Mouse (Mus musculus) neutrophil, adult 5-6 weeks (primary cell): ENCODE measurements around the gene Endov. TPM values are rescaled to one million over a fixed set of nuclear protein-coding genes. Genes with fewer than 3 reads are reported as not detected.

ENCODE experiments used
- ATAC-seq: fragments of 151-379, 151-347 bp; 2 replicates; pipeline ENCODE4 v1.8.0; 2017; ENCODE audit warnings: mild to moderate bottlenecking, moderate TSS enrichment; ENCODE audit not compliant: insufficient number of reproducible peaks, poor library complexity, low FRiP score, severe bottlenecking; ENCODE audit errors: extremely low read depth
- total RNA-seq: library from RNA; stranded (forward); fragments of 200-1000 nt; gene quantifications from 2 replicates; pipeline ENCODE4 v1.2.3, GENCODE M21; 2017

Endov gene
- total RNA-seq, 1 experiment from 2014 or later = 10.8 TPM

- ATAC-seq = no peak
Observed at GRCm38 (mm10) chr11:119543816-119544517, 52.8 kb downstream of the Endov start.

GRCm38 (mm10) chr11:119544518-119545105, 53.5 kb downstream of the Endov start:
- no peak for ATAC-seq

- ATAC-seq = no peak
Observed at GRCm38 (mm10) chr11:119545281-119545680, 54.1 kb downstream of the Endov start.

GRCm38 (mm10) chr11:119545741-119546495, 54.8 kb downstream of the Endov start:
- ATAC-seq = no peak

- ATAC-seq = no peak
Observed at GRCm38 (mm10) chr11:119546496-119547182, 55.5 kb downstream of the Endov start.

GRCm38 (mm10) chr11:119547183-119547921, 56.2 kb downstream of the Endov start, which contains the start of gene Nptx1:
TSS of gene Nptx1 (minus strand) at chr11:119547753.
- ATAC-seq = no peak

- no peak for ATAC-seq
Observed at GRCm38 (mm10) chr11:119547951-119548591, 56.9 kb downstream of the Endov start.

- no peak for ATAC-seq
Observed at GRCm38 (mm10) chr11:119548741-119549370, 57.7 kb downstream of the Endov start.

GRCm38 (mm10) chr11:119549371-119549811, 58.2 kb downstream of the Endov start:
- no peak for ATAC-seq

- no peak for ATAC-seq
Observed at GRCm38 (mm10) chr11:119550546-119551335, 59.6 kb downstream of the Endov start.

- no peak for ATAC-seq
Observed at GRCm38 (mm10) chr11:119551468-119551867, 60.3 kb downstream of the Endov start.

GRCm38 (mm10) chr11:119552301-119552700, 61.2 kb downstream of the Endov start:
- ATAC-seq = no peak

GRCm38 (mm10) chr11:119552902-119553802, 62.0 kb downstream of the Endov start:
- no peak for ATAC-seq

GRCm38 (mm10) chr11:119554706-119555105, 63.6 kb downstream of the Endov start:
- no peak for ATAC-seq

GRCm38 (mm10) chr11:119555170-119555569, 64.0 kb downstream of the Endov start:
- no peak for ATAC-seq
